ENCODE assay signal across 24 mouse cellular contexts in the genomic region with DNA sequence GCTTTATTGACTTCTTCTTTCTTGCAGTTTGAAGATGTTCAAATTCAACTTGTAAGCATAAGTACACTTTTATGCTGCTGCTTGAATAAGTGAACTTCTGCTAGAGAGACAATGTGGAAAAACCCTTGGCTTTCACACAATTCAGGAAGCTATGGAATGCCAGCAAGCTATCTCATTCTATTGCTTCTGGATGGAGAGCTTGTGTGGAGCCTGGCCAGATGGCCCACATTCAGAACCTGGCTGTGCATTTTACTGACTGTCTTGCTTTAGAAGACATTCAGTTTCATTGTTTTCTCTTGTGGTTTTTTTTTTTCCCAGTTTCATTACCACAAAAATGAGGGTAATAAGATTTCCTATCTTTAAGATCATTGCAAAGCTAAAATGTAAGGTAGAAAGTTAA.
DNase-seq lines count a peak whose midpoint lies in the region; ATAC-seq and TF ChIP-seq lines count a peak whose summit lies in the region.
"Had no signal": no experiment of that assay in that cellular context is flagged by ENCODE, and none has a peak within 500 bp of the region (broad histone marks: within the 10 kb centered on the region; RNA-seq: fewer than 3 reads in every experiment).

No protein-coding gene starts in this region.

- no peak for TF ChIP-seq EP300 in stomach, postnatal 0 days (optimal IDR thresholded peaks at IDR 0.05)

- TF ChIP-seq CTCF in stomach, postnatal 0 days (IDR thresholded peaks at IDR 0.05; ENCODE audit: low read depth): no peak

- H3K9me3 ChIP-seq in limb, embryonic 14.5 days (ENCODE audit: control insufficient read depth, low read length): no peaks in the 10 kb centered on the region
- H3K9me3 ChIP-seq in limb, embryonic 10.5 days (replicated peaks): no peaks in the 10 kb centered on the region
- H3K9me3 ChIP-seq in stomach, postnatal 0 days (ENCODE audit: control insufficient read depth, low read length): no peaks in the 10 kb centered on the region
- no peaks in the 10 kb centered on the region for H3K9me3 ChIP-seq in heart, embryonic 12.5 days (replicated peaks)
- H3K9me3 ChIP-seq: embryonic facial prominence, embryonic 13.5 days; forebrain, embryonic 13.5 days; G1E; heart, embryonic 13.5 days; hindbrain, embryonic 12.5 days; midbrain, embryonic 10.5 days had no signal

- no peaks in the 10 kb centered on the region for H3K4me1 ChIP-seq in limb, embryonic 14.5 days (ENCODE audit: control insufficient read depth, insufficient read depth, low read length)
- no peaks in the 10 kb centered on the region for H3K4me1 ChIP-seq in limb, embryonic 10.5 days
- no peaks in the 10 kb centered on the region for H3K4me1 ChIP-seq in stomach, postnatal 0 days (replicated peaks; ENCODE audit: control insufficient read depth, insufficient read depth)
- no peaks in the 10 kb centered on the region for H3K4me1 ChIP-seq in heart, embryonic 12.5 days (replicated peaks)
- H3K4me1 ChIP-seq: embryonic facial prominence, embryonic 13.5 days; forebrain, embryonic 13.5 days; heart, embryonic 13.5 days; hindbrain, embryonic 12.5 days; midbrain, embryonic 10.5 days had no signal

- H3K4me2 ChIP-seq in limb, embryonic 14.5 days (replicated peaks; ENCODE audit: low read depth, low read length, severe bottlenecking): no peak overlapping the region
- no peak overlapping the region for H3K4me2 ChIP-seq in stomach, postnatal 0 days (replicated peaks; ENCODE audit: low read depth)
- H3K4me2 ChIP-seq in heart, embryonic 12.5 days: no peak overlapping the region
- H3K4me2 ChIP-seq: embryonic facial prominence, embryonic 13.5 days; forebrain, embryonic 13.5 days; heart, embryonic 13.5 days; hindbrain, embryonic 12.5 days had no signal

- TF ChIP-seq POLR2A in limb, embryonic 14.5 days (IDR thresholded peaks at IDR 0.05; ENCODE audit: borderline replicate concordance, extremely low read depth, insufficient read depth, insufficient read length): no peak

- H3K27me3 ChIP-seq in limb, embryonic 14.5 days (ENCODE audit: control insufficient read depth, insufficient read depth, low read length): no peaks in the 10 kb centered on the region
- no peaks in the 10 kb centered on the region for H3K27me3 ChIP-seq in limb, embryonic 10.5 days (ENCODE audit: low read depth, poor library complexity, severe bottlenecking)
- no peaks in the 10 kb centered on the region for H3K27me3 ChIP-seq in stomach, postnatal 0 days (ENCODE audit: control insufficient read depth, insufficient read depth, low read length)
- H3K27me3 ChIP-seq in heart, embryonic 12.5 days (replicated peaks): no peaks in the 10 kb centered on the region
- H3K27me3 ChIP-seq: CH12.LX; embryonic facial prominence, embryonic 13.5 days; forebrain, embryonic 13.5 days; heart, embryonic 13.5 days; hindbrain, embryonic 12.5 days had no signal

- ATAC-seq in limb, embryonic 14.5 days (ENCODE audit: low FRiP score, low read depth): no peak
- ATAC-seq in stomach, postnatal 0 days (ENCODE audit: low FRiP score, low TSS enrichment): no peak
- ATAC-seq in heart, embryonic 12.5 days (ENCODE audit: insufficient number of reproducible peaks, low FRiP score): no peak
- ATAC-seq: forebrain, embryonic 13.5 days; inflammation-experienced regulatory T-cells, adult 6 months had no signal

- no peak overlapping the region for H3K4me3 ChIP-seq in limb, embryonic 14.5 days (replicated peaks; ENCODE audit: low read length)
- H3K4me3 ChIP-seq in limb, embryonic 10.5 days: no peak overlapping the region
- H3K4me3 ChIP-seq in stomach, postnatal 0 days (ENCODE audit: low read depth, low read length): no peak overlapping the region
- H3K4me3 ChIP-seq in heart, embryonic 12.5 days: no peak overlapping the region
- H3K4me3 ChIP-seq: embryonic facial prominence, embryonic 13.5 days; forebrain, embryonic 13.5 days; heart, embryonic 13.5 days; hindbrain, embryonic 12.5 days; midbrain, embryonic 10.5 days had no signal

- peak; percentile 21 for DNase-seq in limb, embryonic 14.5 days (ENCODE audit: low spot score)
- no peak for DNase-seq in limb, embryonic 10.5 days (ENCODE audit: low spot score)
- DNase-seq in cerebellum, adult 11 months: peak; percentile 5
- peak; percentile 46 for DNase-seq in cerebellum, adult 9-10 months
- DNase-seq in stomach, postnatal 0 days (ENCODE audit: low spot score): no peak
- DNase-seq in kidney, postnatal 36 days: no peak
- DNase-seq: adrenal gland, postnatal 10 days; B cell, adult 2 months; heart, postnatal 14 days; kidney, adult 18-20 months; layer of hippocampus, adult 9-11 months; lung, postnatal 10 days; right cerebral cortex, postnatal 14 days; spleen, adult 18-20 months; thymus, postnatal 14 days had no signal

- H3K9ac ChIP-seq in limb, embryonic 14.5 days (ENCODE audit: low read depth, low read length, severe bottlenecking): no peak overlapping the region
- H3K9ac ChIP-seq in stomach, postnatal 0 days (ENCODE audit: low read length): no peak overlapping the region
- H3K9ac ChIP-seq in heart, embryonic 12.5 days: no peak overlapping the region
- H3K9ac ChIP-seq: embryonic facial prominence, embryonic 13.5 days; forebrain, embryonic 13.5 days; heart, embryonic 13.5 days; hindbrain, embryonic 12.5 days had no signal

- H3K36me3 ChIP-seq in limb, embryonic 14.5 days (ENCODE audit: control insufficient read depth, insufficient read depth, low read length): no peaks in the 10 kb centered on the region
- no peaks in the 10 kb centered on the region for H3K36me3 ChIP-seq in limb, embryonic 10.5 days
- no peaks in the 10 kb centered on the region for H3K36me3 ChIP-seq in stomach, postnatal 0 days (ENCODE audit: control insufficient read depth, insufficient read depth, low read length)
- no peaks in the 10 kb centered on the region for H3K36me3 ChIP-seq in heart, embryonic 12.5 days
- H3K36me3 ChIP-seq: embryonic facial prominence, embryonic 13.5 days; G1E; heart, embryonic 13.5 days; hindbrain, embryonic 12.5 days; midbrain, embryonic 10.5 days had no signal

- H3K27ac ChIP-seq in limb, embryonic 14.5 days (replicated peaks; ENCODE audit: low read depth, low read length): no peak overlapping the region
- no peak overlapping the region for H3K27ac ChIP-seq in limb, embryonic 10.5 days
- no peak overlapping the region for H3K27ac ChIP-seq in stomach, postnatal 0 days (replicated peaks)
- H3K27ac ChIP-seq in heart, embryonic 12.5 days (ENCODE audit: poor library complexity, severe bottlenecking): no peak overlapping the region
- H3K27ac ChIP-seq: embryonic facial prominence, embryonic 13.5 days; forebrain, embryonic 13.5 days; heart, embryonic 13.5 days; hindbrain, embryonic 12.5 days; midbrain, embryonic 10.5 days had no signal

Comparison
In these comparisons a context has a peak if more than half of its experiments do, and no peak if none do; other contexts are left out.
1. DNase-seq: peak in limb, embryonic 14.5 days (single experiment), cerebellum, adult 11 months (single experiment) and cerebellum, adult 9-10 months (single experiment); none in limb, embryonic 10.5 days (single experiment), stomach, postnatal 0 days (single experiment) and kidney, postnatal 36 days (0 of 2).